Mouse (Mus musculus) kidney, embryonic 14.5 days (tissue): Measurements from ENCODE around the gene Srgap3. TPM values are rescaled to one million over a fixed set of nuclear protein-coding genes. Genes with fewer than 3 reads are reported as not detected.
"Not testable (repeated sequence)": the region's sequence is repeated elsewhere in the genome, so short reads cannot be mapped to it uniquely, and the experiment has no call there.

Experiments used
- ATAC-seq: fragments of 200-750 bp; cut with Nextera tagmentation; 2 replicates; pipeline ENCODE4 v1.8.0; 2017; ENCODE audit warnings: moderate number of reproducible peaks, mild to moderate bottlenecking, moderate TSS enrichment, moderate library complexity; ENCODE audit not compliant: low FRiP score, low TSS enrichment
- H3K27ac ChIP-seq: fragments of 300-500 bp; sonication (generic); 2 replicates; pipeline ENCODE4 v1.5.1; 2014; ENCODE audit warnings: low read depth, mild to moderate bottlenecking, low read length, moderate library complexity, mixed read lengths
- H3K27me3 ChIP-seq: fragments of 300-500 bp; sonication (generic); 2 replicates; pipeline ENCODE4 v1.6.1; 2014; ENCODE audit warnings: mild to moderate bottlenecking, low read length; ENCODE audit not compliant: control insufficient read depth, insufficient read depth
- H3K36me3 ChIP-seq: fragments of 300-500 bp; sonication (generic); 2 replicates; pipeline ENCODE4 v1.6.1; 2014; ENCODE audit warnings: low read length, mixed read lengths; ENCODE audit not compliant: control insufficient read depth, insufficient read depth
- H3K4me1 ChIP-seq: fragments of 300-500 bp; sonication (generic); 2 replicates; pipeline ENCODE4 v1.6.1; 2014; ENCODE audit warnings: low read length, mixed read lengths; ENCODE audit not compliant: control insufficient read depth, insufficient read depth
- H3K4me2 ChIP-seq: fragments of 300-500 bp; sonication (generic); replicated peaks from 2 replicates; pipeline ENCODE4 v1.6.1; 2014; ENCODE audit warnings: low read depth, mild to moderate bottlenecking, low read length
- H3K4me3 ChIP-seq: fragments of 300-500 bp; sonication (generic); 2 replicates; pipeline ENCODE4 v1.5.1; 2014; ENCODE audit warnings: mild to moderate bottlenecking, low read length
- H3K9ac ChIP-seq: fragments of 300-500 bp; sonication (generic); 2 replicates; pipeline ENCODE4 v1.6.1; 2014; ENCODE audit warnings: low read depth, mild to moderate bottlenecking, low read length, moderate library complexity
- H3K9me3 ChIP-seq: fragments of 300-500 bp; sonication (generic); 2 replicates; pipeline ENCODE4 v1.6.1; 2016; ENCODE audit warnings: low read length; ENCODE audit not compliant: control insufficient read depth
- WGBS: fragments of 180-500 bp; shearing (Covaris S2); extraction: QIAGEN DNeasy Blood & Tissue Kit; methylation state at CpG from one replicate; pipeline ENCODE4 v1.1.7; 2014; 5-methylcytosine and 5-hydroxymethylcytosine counted together
- polyA plus RNA-seq: library from polyadenylated mRNA; unstranded; fragments of >200 nt; fragmentation: Nextera tagmentation; extraction: Ambion mirVana; gene quantifications from 2 replicates; pipeline ENCODE4 v1.2.1, GENCODE M21; 2014

Srgap3 gene
- polyA plus RNA-seq, 1 experiment from 2014 or later, result 6.9 TPM

DNA sequence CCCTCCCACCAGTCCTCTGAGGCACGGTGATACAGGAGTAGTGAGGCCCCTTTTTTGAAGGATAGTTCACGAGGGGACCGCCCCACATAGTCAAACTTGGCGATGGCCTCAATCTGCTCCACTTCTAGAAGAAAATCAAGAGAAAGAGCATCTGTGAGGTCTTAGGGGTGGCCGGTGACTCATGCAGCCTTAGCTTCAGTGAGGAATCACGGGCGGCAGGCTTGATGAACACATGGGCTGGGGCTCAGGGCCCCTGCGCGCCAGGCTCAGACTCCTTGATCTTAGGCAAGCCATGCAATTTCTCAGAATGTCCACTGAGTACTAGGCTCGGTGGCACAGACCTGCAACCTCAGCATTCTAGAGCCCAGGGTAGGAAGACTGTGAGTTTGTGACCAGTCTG is 215.7 kb downstream of the Srgap3 start:
- 95% methylated on average over 10 of the region's 10 CpGs for WGBS
- Histone ChIP-seq H3K36me3 (no peaks in the 10 kb centered on the region), H3K9me3 (no peaks in the 10 kb centered on the region), H3K27ac (no peak overlapping the region), H3K9ac (no peak overlapping the region), H3K27me3 (no peaks in the 10 kb centered on the region), H3K4me3 (no peak overlapping the region), H3K4me2 (no peak overlapping the region), H3K4me1 (no peaks in the 10 kb centered on the region)
- no peak for ATAC-seq

DNA sequence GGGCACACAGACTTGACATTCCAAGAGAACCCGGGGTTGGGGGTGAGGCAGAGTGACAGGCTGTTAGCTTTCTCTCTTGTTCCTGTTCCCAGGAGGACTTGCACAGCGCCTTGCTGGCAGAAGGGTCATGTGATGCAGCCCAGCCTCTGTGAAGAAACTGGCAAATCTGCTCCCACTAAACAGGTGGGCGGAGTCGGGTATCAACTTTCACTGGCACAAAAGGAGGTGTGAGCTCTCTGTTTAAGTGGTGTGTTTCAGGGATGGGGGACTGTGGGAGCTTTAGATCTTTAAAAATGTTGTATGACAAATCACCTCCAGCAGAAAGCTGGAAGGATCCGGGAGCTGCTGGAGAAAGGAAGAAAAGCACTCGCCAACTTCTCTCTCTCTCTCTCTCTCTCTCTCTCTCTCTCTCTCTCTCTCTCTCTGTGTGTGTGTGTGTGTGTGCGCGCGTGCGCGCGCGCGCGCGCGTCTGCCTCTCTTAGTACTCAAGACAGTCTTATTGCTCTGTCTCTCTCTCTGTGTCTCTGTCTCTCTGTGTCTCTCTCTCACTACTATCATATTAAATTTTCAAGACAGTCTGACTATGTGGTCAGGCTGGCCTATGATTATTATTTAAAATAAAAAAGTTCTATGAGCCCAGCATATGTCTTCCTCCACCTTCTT is 218.2 kb downstream of the Srgap3 start:
- Histone ChIP-seq H3K4me2 (peak overlapping the region; percentile 37), H3K4me1 (no peaks in the 10 kb centered on the region), H3K27me3 (no peaks in the 10 kb centered on the region), H3K4me3 (peak overlapping the region; percentile 32), H3K27ac (peak overlapping the region; percentile 24; the same call in 1 of the 2 replicates), H3K36me3 (no peaks in the 10 kb centered on the region), H3K9ac (0 out of 2 replicates have a peak overlapping the region, but pooled peaks have one; percentile 34), H3K9me3 (no peaks in the 10 kb centered on the region)
- peak; percentile 93 for ATAC-seq
- WGBS, result 5% methylated on average over 17 of the region's 17 CpGs

DNA sequence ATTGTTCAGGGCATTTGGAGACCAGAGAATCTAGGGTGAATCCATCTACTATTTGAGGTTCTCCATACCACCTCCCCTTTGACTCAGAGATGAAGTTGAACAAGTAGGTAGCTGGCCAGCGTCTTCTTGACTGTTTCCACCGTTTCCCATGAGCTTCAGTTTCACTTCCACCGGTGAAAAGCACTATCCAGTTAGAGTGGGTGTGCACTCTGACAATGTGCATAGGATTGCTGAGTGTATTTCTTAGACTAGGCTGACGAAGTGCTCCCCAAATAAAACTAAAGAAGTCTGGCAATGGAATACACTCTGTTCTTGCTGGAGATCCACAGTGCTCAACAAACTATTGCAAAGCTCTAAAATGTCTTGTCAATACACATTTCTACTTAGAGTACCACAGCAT is 221.6 kb downstream of the Srgap3 start:
- Histone ChIP-seq H3K9ac (no peak overlapping the region), H3K4me1 (no peaks in the 10 kb centered on the region), H3K4me3 (no peak overlapping the region), H3K27ac (no peak overlapping the region), H3K36me3 (no peaks in the 10 kb centered on the region), H3K9me3 (no peaks in the 10 kb centered on the region), H3K4me2 (no peak overlapping the region), H3K27me3 (no peaks in the 10 kb centered on the region)
- WGBS, result 93% methylated on average over 4 of the region's 4 CpGs
- no peak for ATAC-seq

DNA sequence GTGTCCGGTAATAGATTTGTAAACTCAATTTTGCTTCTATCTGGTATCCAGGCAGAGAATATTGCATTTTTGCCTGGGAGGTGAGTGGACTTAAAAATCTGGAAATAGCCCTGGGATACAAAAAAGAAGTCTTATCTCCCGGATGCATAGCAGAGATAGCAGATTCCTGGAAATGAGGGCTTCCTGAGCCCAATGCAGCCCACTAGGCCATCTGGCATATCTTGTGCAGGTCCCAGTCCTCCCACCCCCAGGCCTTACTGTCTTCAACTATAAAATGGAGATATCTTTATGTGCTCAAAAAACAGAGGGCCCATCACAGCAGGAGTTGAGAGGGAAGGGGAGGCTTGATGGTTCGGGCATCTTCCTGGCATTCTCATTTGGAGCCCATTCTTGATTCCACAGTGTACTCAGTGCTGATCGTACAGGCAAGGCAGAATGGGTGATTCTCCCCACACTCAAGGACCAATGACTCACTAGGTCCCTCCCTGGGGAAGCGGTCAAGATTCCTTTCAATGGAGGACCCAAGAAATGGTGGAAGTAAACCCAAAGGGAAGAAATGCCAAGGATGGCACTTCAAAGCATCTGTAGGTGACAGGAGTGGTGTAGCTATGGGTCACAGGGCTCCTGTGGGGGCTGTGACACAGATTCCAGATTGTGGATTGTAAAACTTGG is 226.5 kb downstream of the Srgap3 start:
- Histone ChIP-seq H3K9ac (no peak overlapping the region), H3K9me3 (no peaks in the 10 kb centered on the region), H3K27me3 (no peaks in the 10 kb centered on the region), H3K27ac (no peak overlapping the region), H3K36me3 (no peaks in the 10 kb centered on the region), H3K4me1 (no peaks in the 10 kb centered on the region), H3K4me2 (no peak overlapping the region), H3K4me3 (no peak overlapping the region)
- WGBS, result 94% methylated on average over 5 of the region's 5 CpGs
- no peak for ATAC-seq

DNA sequence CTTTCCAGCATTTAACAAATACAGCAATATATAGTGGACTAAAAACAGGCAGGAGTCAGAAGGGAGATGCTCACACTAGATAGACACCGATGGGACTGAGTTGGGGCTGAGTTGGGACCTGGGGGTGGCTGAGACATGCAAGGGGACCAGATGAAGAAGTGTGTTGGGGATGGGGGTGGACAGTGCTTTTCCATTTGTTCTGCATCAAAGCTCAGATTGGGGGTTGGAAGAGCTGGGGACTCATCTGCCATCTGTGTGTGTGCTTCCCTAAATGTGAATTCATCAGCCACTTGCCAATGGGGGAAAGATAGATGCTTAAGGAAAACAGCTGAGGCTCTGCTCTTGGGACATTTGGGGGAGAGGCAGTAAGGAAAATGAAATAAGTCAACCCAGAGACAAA is 227.1 kb downstream of the Srgap3 start:
- H3K9me3 ChIP-seq, result no peaks in the 10 kb centered on the region
- WGBS, result 90% methylated on average over 1 of the region's 1 CpGs
- no peaks in the 10 kb centered on the region for H3K36me3 ChIP-seq
- no peak for ATAC-seq
- H3K4me2 ChIP-seq, result no peak overlapping the region
- H3K9ac ChIP-seq, result no peak overlapping the region
- H3K4me3 ChIP-seq, result no peak overlapping the region
- H3K27ac ChIP-seq, result no peak overlapping the region
- H3K27me3 ChIP-seq, result no peaks in the 10 kb centered on the region
- H3K4me1 ChIP-seq, result no peaks in the 10 kb centered on the region

DNA sequence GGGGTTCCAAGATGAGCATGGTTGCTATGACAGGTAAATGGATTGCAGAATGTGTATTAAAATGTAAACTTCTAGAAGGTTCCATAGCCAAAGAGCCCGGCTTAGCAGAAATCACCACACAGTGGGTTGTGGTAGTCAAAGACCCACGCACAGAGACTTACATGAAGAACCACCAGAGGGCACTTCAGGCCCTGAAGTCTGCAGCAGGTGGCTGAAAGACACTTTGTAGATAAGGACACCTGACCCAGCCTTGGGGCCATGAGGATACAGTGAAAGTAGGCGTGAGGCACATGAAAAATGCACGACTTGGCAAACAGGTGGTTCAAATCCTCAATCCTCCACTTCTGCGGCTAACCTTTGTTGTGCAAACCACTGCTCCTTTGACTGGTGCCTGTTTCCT is 229.9 kb downstream of the Srgap3 start:
- H3K4me1 ChIP-seq, result no peaks in the 10 kb centered on the region
- H3K9ac ChIP-seq, result no peak overlapping the region
- no peak overlapping the region for H3K27ac ChIP-seq
- peak; percentile 68; the same call in 1 of the 2 replicates for ATAC-seq
- H3K36me3 ChIP-seq, result no peaks in the 10 kb centered on the region
- no peak overlapping the region for H3K4me3 ChIP-seq
- H3K27me3 ChIP-seq, result no peaks in the 10 kb centered on the region
- no peak overlapping the region for H3K4me2 ChIP-seq
- no peaks in the 10 kb centered on the region for H3K9me3 ChIP-seq
- 57% methylated on average over 5 of the region's 5 CpGs for WGBS

DNA sequence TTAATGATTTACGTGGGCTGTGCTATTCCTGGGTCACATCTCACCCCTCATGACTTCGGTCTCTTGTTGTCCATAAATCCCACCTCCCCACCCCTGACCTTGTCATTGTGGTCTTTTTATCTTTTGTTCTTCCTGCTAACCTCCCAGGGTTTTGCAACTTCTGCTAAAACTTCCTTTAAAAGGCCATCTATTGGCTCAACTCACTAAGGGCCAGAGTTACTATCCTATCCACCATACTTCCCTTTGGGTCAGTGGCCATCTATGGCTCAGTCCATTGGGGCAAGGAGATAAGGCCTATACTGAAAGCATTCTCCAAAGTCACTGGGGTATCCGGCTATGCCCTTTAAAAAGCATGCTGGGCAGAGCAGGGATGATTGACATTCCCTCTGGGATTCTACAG is 233.1 kb downstream of the Srgap3 start:
- no peak overlapping the region for H3K9ac ChIP-seq

DNA sequence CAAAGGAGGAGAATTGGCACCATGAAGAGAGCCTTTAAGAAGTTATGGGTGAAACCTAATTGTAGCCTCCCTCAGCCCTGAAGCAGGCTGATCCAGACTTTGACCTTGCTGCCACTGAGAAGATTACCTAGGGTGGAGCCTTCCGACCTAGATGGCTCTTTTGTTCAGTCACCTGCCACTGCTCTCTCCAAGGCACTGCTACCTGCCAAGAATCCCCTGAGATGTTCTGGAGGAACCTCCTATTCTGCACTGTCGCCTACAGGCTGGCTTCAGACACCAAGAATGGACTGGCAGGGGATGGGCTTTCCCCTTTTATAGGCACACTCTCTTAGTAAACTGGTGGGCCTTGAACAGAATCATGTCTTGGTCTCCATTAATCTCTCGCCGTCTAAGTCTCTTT is 244.8 kb downstream of the Srgap3 start:
- H3K27ac ChIP-seq, H3K36me3 ChIP-seq, H3K4me3 ChIP-seq, ATAC-seq, H3K9me3 ChIP-seq, H3K27me3 ChIP-seq, H3K9ac ChIP-seq, H3K4me2 ChIP-seq, H3K4me1 ChIP-seq: not testable (repeated sequence)
- WGBS, result 85% methylated on average over 4 of the region's 4 CpGs

More for the DNA sequence above, 233.1 kb downstream of the Srgap3 start:
- Histone ChIP-seq H3K9me3 (no peaks in the 10 kb centered on the region), H3K4me3 (no peak overlapping the region), H3K36me3 (no peaks in the 10 kb centered on the region), H3K4me2 (no peak overlapping the region), H3K27ac (no peak overlapping the region), H3K27me3 (no peaks in the 10 kb centered on the region), H3K4me1 (no peaks in the 10 kb centered on the region)
- no peak for ATAC-seq
- WGBS, result 70% methylated on average over 3 of the region's 3 CpGs

DNA sequence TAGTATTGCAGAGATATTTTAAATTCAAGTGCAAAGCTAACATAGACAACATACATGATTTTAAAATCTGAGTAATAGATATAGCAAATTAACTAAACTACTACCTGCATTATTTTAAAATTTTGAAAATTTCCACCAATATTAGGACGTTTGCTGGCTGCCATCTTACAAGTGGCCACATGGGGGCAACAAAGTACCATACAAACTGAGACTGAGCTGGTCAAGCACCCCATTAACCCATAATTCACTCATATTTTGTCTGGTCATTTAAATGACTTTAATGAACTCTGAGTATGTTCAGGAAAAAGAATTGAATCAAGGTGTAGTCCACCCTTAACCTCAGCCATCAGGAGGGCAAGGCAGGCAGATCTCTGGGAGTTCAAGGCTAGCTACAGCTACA is 246.7 kb downstream of the Srgap3 start:
- H3K4me3 ChIP-seq, result no peak overlapping the region
- H3K27me3 ChIP-seq, result no peaks in the 10 kb centered on the region
- no peak overlapping the region for H3K9ac ChIP-seq
- no peaks in the 10 kb centered on the region for H3K36me3 ChIP-seq
- no peaks in the 10 kb centered on the region for H3K9me3 ChIP-seq
- ATAC-seq, result no peak
- peaks cover 8% of the 10 kb centered on the region; the same call in 1 of the 2 replicates for H3K4me1 ChIP-seq
- WGBS, result 3% methylated on average over 1 of the region's 1 CpGs
- no peak overlapping the region for H3K4me2 ChIP-seq
- no peak overlapping the region for H3K27ac ChIP-seq
